Mouse (Mus musculus) myocyte (in vitro differentiated cells): ENCODE data around the gene Ydjc. TPM values are rescaled to one million over a fixed set of nuclear protein-coding genes. Genes with fewer than 3 reads are reported as not detected.

Experiments
- H3K27me3 ChIP-seq: one replicate; pipeline ENCODE4 v1.6.1; 2011; ENCODE audit not compliant: control insufficient read depth, insufficient read depth, insufficient read length
- H3K36me3 ChIP-seq: one replicate; pipeline ENCODE4 v1.6.1; 2011; ENCODE audit not compliant: control insufficient read depth, insufficient read depth
- H3K4me2 ChIP-seq: one replicate; pipeline ENCODE4 v1.6.1; 2011; ENCODE audit warnings: low read depth, control low read depth
- H3K4me3 ChIP-seq: one replicate; pipeline ENCODE4 v1.5.1; 2011; ENCODE audit warnings: mild to moderate bottlenecking, control low read depth, moderate library complexity
- H3K79me2 ChIP-seq: one replicate; pipeline ENCODE4 v1.6.1; 2011; ENCODE audit not compliant: control insufficient read depth, insufficient read depth
- H3ac ChIP-seq: one replicate; pipeline ENCODE4 v1.6.1; 2011; ENCODE audit not compliant: control insufficient read depth, insufficient read length
- CEBPB ChIP-seq: IDR thresholded peaks from 2 replicates; pipeline ENCODE4 v1.6.1; 2011; ENCODE audit warnings: mild to moderate bottlenecking, moderate library complexity; ENCODE audit not compliant: poor library complexity, insufficient read depth, severe bottlenecking
- E2F4 ChIP-seq: IDR thresholded peaks from one replicate; pipeline ENCODE4 v1.6.1; 2011; ENCODE audit warnings: mild to moderate bottlenecking, control low read depth, moderate library complexity; ENCODE audit not compliant: insufficient read depth
- MAX ChIP-seq: IDR thresholded peaks from one replicate; pipeline ENCODE4 v1.6.1; 2011; ENCODE audit warnings: low read depth, mild to moderate bottlenecking, control low read depth
- MYOD1 ChIP-seq, 3 experiments: IDR thresholded peaks; one replicate each; pipeline ENCODE4 v1.6.1; 2011; ENCODE audit warnings: control low read depth in 2 of 3, low read depth in 2 of 3, mild to moderate bottlenecking in 2 of 3, moderate library complexity in 1 of 3; ENCODE audit not compliant: insufficient read length in 2 of 3, control insufficient read depth in 1 of 3
- MYOG ChIP-seq, 3 experiments: IDR thresholded peaks; one replicate each; pipeline ENCODE4 v1.6.1; 2011; ENCODE audit warnings: control low read depth in 2 of 3, low read depth in 2 of 3, mild to moderate bottlenecking in 2 of 3; ENCODE audit not compliant: insufficient read length in 2 of 3, control insufficient read depth in 1 of 3, insufficient read depth in 1 of 3
- POLR2A ChIP-seq: IDR thresholded peaks from one replicate; pipeline ENCODE4 v1.6.1; 2011; ENCODE audit warnings: low read depth, mild to moderate bottlenecking, control low read depth, moderate library complexity; ENCODE audit not compliant: insufficient read length
- POLR2AphosphoS2 ChIP-seq: IDR thresholded peaks from one replicate; pipeline ENCODE4 v1.6.1; 2011; ENCODE audit warnings: low read depth, control low read depth; ENCODE audit not compliant: insufficient read length
- REST ChIP-seq: IDR thresholded peaks from one replicate; pipeline ENCODE4 v1.6.1; 2011; ENCODE audit warnings: mild to moderate bottlenecking, control low read depth, moderate library complexity; ENCODE audit not compliant: insufficient read depth, insufficient read length
- SRF ChIP-seq: IDR thresholded peaks from one replicate; pipeline ENCODE4 v1.6.1; 2011; ENCODE audit warnings: low read depth; ENCODE audit not compliant: control insufficient read depth, insufficient read length
- TCF12 ChIP-seq: IDR thresholded peaks from one replicate; pipeline ENCODE4 v1.6.1; 2011; ENCODE audit warnings: mild to moderate bottlenecking, control low read depth; ENCODE audit not compliant: poor library complexity, insufficient read depth, severe bottlenecking
- TCF3 ChIP-seq: IDR thresholded peaks from one replicate; pipeline ENCODE4 v1.6.1; 2011; ENCODE audit warnings: low read depth, control low read depth; ENCODE audit not compliant: insufficient read length
- USF1 ChIP-seq: IDR thresholded peaks from one replicate; pipeline ENCODE4 v1.6.1; 2011; ENCODE audit warnings: low read depth, mild to moderate bottlenecking, control low read depth, moderate library complexity
- polyA plus RNA-seq: library from polyadenylated mRNA; unstranded; fragments of >200 nt; fragmentation: generic; extraction: Trizol; gene quantifications from one replicate; pipeline ENCODE4 v1.2.1, GENCODE M21; 2012; ENCODE audit warnings: missing spikeins

The Ydjc gene
- polyA plus RNA-seq, 1 experiment: 8.2 TPM

- no peak for TF ChIP-seq USF1
- TF ChIP-seq MYOG (IDR thresholded peaks at IDR 0.05; ENCODE audit: control insufficient read depth in 1 of 3, insufficient read depth in 1 of 3, insufficient read length in 2 of 3, low read depth in 2 of 3): no peak
- no peak for TF ChIP-seq SRF
- TF ChIP-seq REST: no peak
- no peak for TF ChIP-seq POLR2A
- no peak for TF ChIP-seq TCF3
- TF ChIP-seq TCF12: no peak
- no peak for TF ChIP-seq E2F4
- no peak for TF ChIP-seq MAX
- no peak for TF ChIP-seq MYOD1 (IDR thresholded peaks at IDR 0.05; ENCODE audit: control insufficient read depth in 1 of 3, insufficient read length in 2 of 3, low read depth in 2 of 3)
- no peak for TF ChIP-seq CEBPB
- Histone ChIP-seq H3K4me3 (no peak overlapping the region), H3K4me2 (no peak overlapping the region), H3K27me3 (no peaks in the 10 kb centered on the region), H3K36me3 (peaks cover 13% of the 10 kb centered on the region), H3K79me2 (peaks cover 97% of the 10 kb centered on the region), H3ac (no peak overlapping the region)
Observed at GRCm38 (mm10) chr16:17183003-17183402, 38.6 kb downstream of the Ydjc start.

DNA sequence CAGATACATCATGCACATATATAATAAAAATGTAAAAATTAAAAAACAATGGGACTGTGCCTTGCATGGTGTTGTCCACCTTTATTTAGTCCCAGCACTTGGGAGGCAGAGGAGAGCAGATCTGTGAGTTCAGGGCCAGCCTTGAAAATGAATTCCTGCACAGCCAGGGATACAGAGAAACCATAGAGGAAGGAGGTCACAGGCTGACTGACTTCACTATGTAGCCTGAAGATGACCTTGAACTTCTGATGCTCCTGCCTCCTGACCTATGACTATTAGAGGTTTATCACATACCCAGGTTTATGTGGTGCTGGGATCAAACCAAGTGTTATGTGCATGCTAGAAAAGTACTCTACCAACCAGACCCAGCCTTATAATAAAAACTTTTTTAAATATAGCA lies 41.1 kb downstream of the Ydjc start:
- H3K36me3 ChIP-seq: peaks cover 11% of the 10 kb centered on the region
- no peaks in the 10 kb centered on the region for H3K27me3 ChIP-seq
- peaks cover 97% of the 10 kb centered on the region for H3K79me2 ChIP-seq
- TF ChIP-seq CEBPB (no peak), MAX (no peak), POLR2A (no peak), SRF (no peak), REST (no peak), E2F4 (no peak), MYOG (IDR thresholded peaks at IDR 0.05; ENCODE audit: control insufficient read depth in 1 of 3, insufficient read depth in 1 of 3, insufficient read length in 2 of 3, low read depth in 2 of 3) (no peak), USF1 (no peak), TCF12 (no peak)
- no peak overlapping the region for H3K4me2 ChIP-seq
- H3ac ChIP-seq: no peak overlapping the region
- H3K4me3 ChIP-seq: no peak overlapping the region

GRCm38 (mm10) chr16:17193823-17194222 lies 49.4 kb downstream of the Ydjc start:
- Histone ChIP-seq H3K36me3 (no peaks in the 10 kb centered on the region), H3K79me2 (peaks cover 100% of the 10 kb centered on the region), H3K27me3 (no peaks in the 10 kb centered on the region), H3K4me3 (no peak overlapping the region), H3K4me2 (no peak overlapping the region), H3ac (no peak overlapping the region)
- no peak for TF ChIP-seq TCF12
- no peak for TF ChIP-seq REST

DNA sequence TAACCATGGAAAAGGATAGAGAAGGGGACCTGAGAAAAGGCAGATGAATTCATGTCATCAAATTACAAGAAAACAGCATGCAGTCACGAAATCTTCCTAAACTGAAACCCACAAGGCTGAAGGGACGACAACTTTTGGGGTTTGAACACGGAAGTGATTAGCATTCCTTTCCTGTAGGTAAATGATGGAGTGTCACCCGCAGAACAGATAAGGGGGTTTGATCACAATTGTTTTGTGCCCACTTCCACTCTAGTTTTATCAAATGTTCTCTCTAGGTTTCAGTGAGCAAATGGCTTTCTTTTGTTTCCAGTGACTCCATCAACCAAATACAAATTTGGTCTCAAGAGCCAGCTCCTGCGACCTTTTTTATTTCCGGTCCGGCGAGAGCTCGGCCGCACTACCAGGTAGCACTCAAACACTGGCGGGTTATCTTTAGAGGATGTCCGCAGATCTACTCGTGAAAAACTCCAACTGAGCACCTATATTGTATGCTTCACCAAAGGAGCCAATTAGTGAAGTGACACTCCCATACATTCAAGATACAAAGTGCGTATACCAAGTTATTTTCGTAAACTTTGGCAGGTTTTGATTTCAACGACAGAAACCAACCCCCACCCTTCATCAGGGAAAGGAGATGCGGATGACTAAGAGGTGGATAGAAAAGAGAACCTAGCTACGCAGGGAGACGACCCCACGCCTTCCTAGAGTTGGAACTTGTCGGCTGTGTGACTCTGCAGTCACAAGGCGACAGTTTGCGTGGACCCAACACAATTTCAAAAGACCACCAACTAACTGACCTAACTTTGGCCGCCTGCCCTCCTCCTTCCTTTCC lies 55.9 kb downstream of the Ydjc start:
- Histone ChIP-seq H3K27me3 (no peaks in the 10 kb centered on the region), H3K36me3 (no peaks in the 10 kb centered on the region), H3ac (peak overlapping the region; percentile 83), H3K4me2 (peak overlapping the region; percentile 94), H3K79me2 (peaks cover 57% of the 10 kb centered on the region), H3K4me3 (peak overlapping the region; percentile 85)
- TF ChIP-seq POLR2A (no peak), REST (no peak), POLR2AphosphoS2 (no peak), SRF (no peak), MYOD1 (IDR thresholded peaks at IDR 0.05; ENCODE audit: control insufficient read depth in 1 of 3, insufficient read length in 2 of 3, low read depth in 2 of 3) (no peak)

DNA sequence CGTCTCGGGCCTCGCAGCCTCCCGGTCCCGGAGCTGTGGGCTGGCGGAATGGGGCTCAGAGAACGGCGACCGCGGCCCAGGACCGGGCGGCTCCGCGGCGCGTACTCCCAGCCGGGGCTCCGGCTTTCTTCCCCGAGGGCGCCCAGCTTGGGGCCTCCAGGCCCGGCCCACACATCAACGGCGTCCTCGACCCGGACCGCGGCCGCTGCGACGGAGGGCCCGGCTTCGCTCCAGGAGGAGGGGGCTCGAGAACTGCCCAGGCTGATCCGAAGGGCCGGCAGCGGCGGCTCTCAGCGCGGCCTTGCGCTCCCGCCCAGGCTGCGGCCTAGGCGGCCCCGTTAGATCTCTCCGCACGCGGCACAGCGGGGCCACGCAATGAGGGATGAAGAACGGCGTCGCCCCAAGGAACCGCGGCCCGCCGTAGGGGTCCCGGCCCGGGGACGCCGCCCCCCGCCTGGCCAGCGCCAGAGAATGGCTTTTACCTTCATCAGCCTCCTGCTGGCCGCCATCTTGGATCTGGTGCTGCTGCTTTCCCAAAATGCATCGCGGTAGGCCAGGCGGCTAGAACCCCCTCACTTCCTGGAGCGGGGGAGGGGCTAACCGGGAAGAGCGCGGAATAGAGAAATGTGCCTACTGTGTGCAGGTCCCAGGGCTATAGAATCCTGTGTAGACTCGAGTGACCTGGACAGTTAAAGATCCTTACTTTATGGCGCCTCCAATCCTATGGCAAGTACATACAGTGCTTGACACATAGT lies 56.7 kb downstream of the Ydjc start:
- Histone ChIP-seq H3K79me2 (peaks cover 49% of the 10 kb centered on the region), H3K27me3 (no peaks in the 10 kb centered on the region), H3K4me2 (peak overlapping the region; percentile 94), H3K36me3 (no peaks in the 10 kb centered on the region), H3K4me3 (peak overlapping the region; percentile 85), H3ac (peak overlapping the region; percentile 83)
- TF ChIP-seq REST (no peak), POLR2A (peak; percentile 68), E2F4 (peak; percentile 15), POLR2AphosphoS2 (peak; percentile 70)
